Mouse (Mus musculus): ENCODE data around the gene Dpf1.

DNA sequence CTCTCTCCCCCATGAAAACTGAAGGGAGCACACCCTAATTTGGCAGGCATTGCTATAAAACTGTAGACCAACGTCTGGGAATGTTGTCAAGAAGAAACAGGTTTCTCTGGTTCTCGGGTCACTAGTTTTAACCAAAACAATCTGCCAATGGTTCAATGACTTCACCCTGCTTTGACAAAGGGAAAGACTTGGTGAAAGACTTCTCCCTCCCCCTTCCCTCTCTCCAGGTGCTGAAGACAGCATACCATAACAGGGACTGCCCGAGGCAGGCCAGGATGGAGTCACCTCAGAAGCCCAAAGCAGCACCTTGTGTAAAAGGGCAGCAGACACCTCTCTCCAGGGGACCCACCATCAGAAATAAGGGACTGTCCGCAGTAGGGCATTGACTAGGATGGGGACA is 36.8 kb upstream of the Dpf1 start:
- TF ChIP-seq CTCF (IDR thresholded peaks at IDR 0.05; ENCODE audit: low read depth) (no peak), EP300 (optimal IDR thresholded peaks at IDR 0.05) (peak; percentile 31)
